Mouse (Mus musculus): ENCODE data around the gene Rcor2. TPM values are rescaled to one million over a fixed set of nuclear protein-coding genes. Genes with fewer than 3 reads are reported as not detected.

The Rcor2 gene
- polyA plus RNA-seq, 1 experiment from 2014 or later = 30.0 TPM

- H3K27ac ChIP-seq (replicated peaks; ENCODE audit: low read depth, low read length) = no peak overlapping the region
- no peaks in the 10 kb centered on the region for H3K27me3 ChIP-seq (ENCODE audit: control insufficient read depth, insufficient read depth, low read length)
- no peaks in the 10 kb centered on the region for H3K9me3 ChIP-seq (ENCODE audit: control insufficient read depth, low read length)
- no peak for ATAC-seq (ENCODE audit: insufficient number of reproducible peaks, low FRiP score, low TSS enrichment, low read depth)
- peaks cover 6% of the 10 kb centered on the region for H3K4me1 ChIP-seq (ENCODE audit: control insufficient read depth, insufficient read depth, low read length)
- H3K4me2 ChIP-seq (ENCODE audit: low read depth, severe bottlenecking) = no peak overlapping the region
- no peak overlapping the region for H3K9ac ChIP-seq (ENCODE audit: low read length)
- DNase-seq (ENCODE audit: low spot score) = no peak
- peaks cover 37% of the 10 kb centered on the region for H3K36me3 ChIP-seq (ENCODE audit: control insufficient read depth, insufficient read depth, low read length)
- 78% methylated on average over 7 of the region's 7 CpGs for WGBS
- no peak overlapping the region for H3K4me3 ChIP-seq (ENCODE audit: low read depth, low read length)
Observed at GRCm38 (mm10) chr19:7276796-7277195, 9.7 kb downstream of the Rcor2 start.

- 87% methylated on average over 6 of the region's 6 CpGs for WGBS
Observed at GRCm38 (mm10) chr19:7278200-7278906, 11.2 kb downstream of the Rcor2 start.

GRCm38 (mm10) chr19:7279114-7279513, 12.0 kb downstream of the Rcor2 start:
- H3K27ac ChIP-seq (replicated peaks; ENCODE audit: low read depth, low read length) = no peak overlapping the region
- H3K4me3 ChIP-seq (ENCODE audit: low read depth, low read length) = no peak overlapping the region
- no peak overlapping the region for H3K9ac ChIP-seq (ENCODE audit: low read length)
- no peak overlapping the region for H3K4me2 ChIP-seq (ENCODE audit: low read depth, severe bottlenecking)
- peak; percentile 74 for DNase-seq (ENCODE audit: low spot score)
- ATAC-seq (ENCODE audit: insufficient number of reproducible peaks, low FRiP score, low TSS enrichment, low read depth) = no peak; the same call in 1 of the 2 replicates
- peaks cover 6% of the 10 kb centered on the region for H3K4me1 ChIP-seq (ENCODE audit: control insufficient read depth, insufficient read depth, low read length)
- 39% methylated on average over 6 of the region's 6 CpGs for WGBS
- no peaks in the 10 kb centered on the region for H3K27me3 ChIP-seq (ENCODE audit: control insufficient read depth, insufficient read depth, low read length)
- no peaks in the 10 kb centered on the region for H3K9me3 ChIP-seq (ENCODE audit: control insufficient read depth, low read length)
- H3K36me3 ChIP-seq (ENCODE audit: control insufficient read depth, insufficient read depth, low read length) = peaks cover 35% of the 10 kb centered on the region; the same call in 1 of the 2 replicates

More at GRCm38 (mm10) chr19:7278200-7278906, 11.2 kb downstream of the Rcor2 start:
- no peak for DNase-seq (ENCODE audit: low spot score)
- H3K27me3 ChIP-seq (ENCODE audit: control insufficient read depth, insufficient read depth, low read length) = no peaks in the 10 kb centered on the region
- H3K4me1 ChIP-seq (ENCODE audit: control insufficient read depth, insufficient read depth, low read length) = peaks cover 6% of the 10 kb centered on the region
- H3K4me2 ChIP-seq (ENCODE audit: low read depth, severe bottlenecking) = no peak overlapping the region
- no peak overlapping the region for H3K4me3 ChIP-seq (ENCODE audit: low read depth, low read length)
- H3K9ac ChIP-seq (ENCODE audit: low read length) = no peak overlapping the region
- ATAC-seq (ENCODE audit: insufficient number of reproducible peaks, low FRiP score, low TSS enrichment, low read depth) = no peak
- H3K27ac ChIP-seq (replicated peaks; ENCODE audit: low read depth, low read length) = no peak overlapping the region
- H3K9me3 ChIP-seq (ENCODE audit: control insufficient read depth, low read length) = no peaks in the 10 kb centered on the region
- H3K36me3 ChIP-seq (ENCODE audit: control insufficient read depth, insufficient read depth, low read length) = peaks cover 36% of the 10 kb centered on the region

- 88% methylated on average over 18 of the region's 18 CpGs for WGBS
- no peak for DNase-seq (ENCODE audit: low spot score)
Observed at GRCm38 (mm10) chr19:7280557-7281330, 13.6 kb downstream of the Rcor2 start.

GRCm38 (mm10) chr19:7286563-7287315, 19.6 kb downstream of the Rcor2 start:
- DNase-seq (ENCODE audit: low spot score) = no peak
- Histone ChIP-seq H3K4me1 (ENCODE audit: control insufficient read depth, insufficient read depth, low read length) (no peaks in the 10 kb centered on the region), H3K27me3 (ENCODE audit: control insufficient read depth, insufficient read depth, low read length) (no peaks in the 10 kb centered on the region), H3K4me2 (ENCODE audit: low read depth, severe bottlenecking) (no peak overlapping the region), H3K36me3 (ENCODE audit: control insufficient read depth, insufficient read depth, low read length) (peaks cover 16% of the 10 kb centered on the region; the same call in 1 of the 2 replicates), H3K9ac (ENCODE audit: low read length) (no peak overlapping the region), H3K4me3 (ENCODE audit: low read depth, low read length) (no peak overlapping the region), H3K9me3 (ENCODE audit: control insufficient read depth, low read length) (no peaks in the 10 kb centered on the region), H3K27ac (replicated peaks; ENCODE audit: low read depth, low read length) (no peak overlapping the region)
- ATAC-seq (ENCODE audit: insufficient number of reproducible peaks, low FRiP score, low TSS enrichment, low read depth) = no peak
- WGBS = 90% methylated on average over 12 of the region's 12 CpGs

More at GRCm38 (mm10) chr19:7280557-7281330, 13.6 kb downstream of the Rcor2 start:
- H3K9ac ChIP-seq (ENCODE audit: low read length) = no peak overlapping the region
- no peak overlapping the region for H3K4me3 ChIP-seq (ENCODE audit: low read depth, low read length)
- H3K27me3 ChIP-seq (ENCODE audit: control insufficient read depth, insufficient read depth, low read length) = no peaks in the 10 kb centered on the region
- H3K36me3 ChIP-seq (ENCODE audit: control insufficient read depth, insufficient read depth, low read length) = peaks cover 29% of the 10 kb centered on the region; the same call in 1 of the 2 replicates
- no peak overlapping the region for H3K4me2 ChIP-seq (ENCODE audit: low read depth, severe bottlenecking)
- H3K27ac ChIP-seq (replicated peaks; ENCODE audit: low read depth, low read length) = no peak overlapping the region
- no peak for ATAC-seq (ENCODE audit: insufficient number of reproducible peaks, low FRiP score, low TSS enrichment, low read depth)
- peaks cover 6% of the 10 kb centered on the region for H3K4me1 ChIP-seq (ENCODE audit: control insufficient read depth, insufficient read depth, low read length)
- H3K9me3 ChIP-seq (ENCODE audit: control insufficient read depth, low read length) = no peaks in the 10 kb centered on the region

GRCm38 (mm10) chr19:7288288-7288687, 21.2 kb downstream of the Rcor2 start:
- 80% methylated on average over 3 of the region's 3 CpGs for WGBS
- Histone ChIP-seq H3K27me3 (ENCODE audit: control insufficient read depth, insufficient read depth, low read length) (no peaks in the 10 kb centered on the region), H3K9me3 (ENCODE audit: control insufficient read depth, low read length) (no peaks in the 10 kb centered on the region), H3K27ac (replicated peaks; ENCODE audit: low read depth, low read length) (no peak overlapping the region), H3K4me1 (ENCODE audit: control insufficient read depth, insufficient read depth, low read length) (peaks cover 4% of the 10 kb centered on the region; the same call in 1 of the 2 replicates), H3K4me2 (ENCODE audit: low read depth, severe bottlenecking) (no peak overlapping the region), H3K9ac (ENCODE audit: low read length) (no peak overlapping the region), H3K4me3 (ENCODE audit: low read depth, low read length) (no peak overlapping the region), H3K36me3 (ENCODE audit: control insufficient read depth, insufficient read depth, low read length) (peaks cover 4% of the 10 kb centered on the region; the same call in 1 of the 2 replicates)
- DNase-seq (ENCODE audit: low spot score) (no peak), ATAC-seq (ENCODE audit: insufficient number of reproducible peaks, low FRiP score, low TSS enrichment, low read depth) (no peak)

GRCm38 (mm10) chr19:7289767-7290166, 22.6 kb downstream of the Rcor2 start:
- H3K4me1 ChIP-seq (ENCODE audit: control insufficient read depth, insufficient read depth, low read length) = peaks cover 11% of the 10 kb centered on the region; the same call in 1 of the 2 replicates
- H3K9ac ChIP-seq (ENCODE audit: low read length) = no peak overlapping the region
- H3K27ac ChIP-seq (replicated peaks; ENCODE audit: low read depth, low read length) = no peak overlapping the region
- ATAC-seq (ENCODE audit: insufficient number of reproducible peaks, low FRiP score, low TSS enrichment, low read depth) = no peak
- no peak for DNase-seq (ENCODE audit: low spot score)
- WGBS = 76% methylated on average over 2 of the region's 2 CpGs
- no peaks in the 10 kb centered on the region for H3K9me3 ChIP-seq (ENCODE audit: control insufficient read depth, low read length)
- peaks cover 3% of the 10 kb centered on the region; the same call in 1 of the 2 replicates for H3K36me3 ChIP-seq (ENCODE audit: control insufficient read depth, insufficient read depth, low read length)
- no peak overlapping the region for H3K4me3 ChIP-seq (ENCODE audit: low read depth, low read length)
- H3K27me3 ChIP-seq (ENCODE audit: control insufficient read depth, insufficient read depth, low read length) = no peaks in the 10 kb centered on the region
- no peak overlapping the region for H3K4me2 ChIP-seq (ENCODE audit: low read depth, severe bottlenecking)

Data from limb, embryonic 11.5 days (tissue).